Mouse (Mus musculus) testis, adult 2 months (tissue): ENCODE measurements around the gene Wdfy2. TPM values are rescaled to one million over a fixed set of nuclear protein-coding genes. Genes with fewer than 3 reads are reported as not detected.

Experiments used
- H3K27ac ChIP-seq: fragments of 200-500 bp; 2 replicates; pipeline ENCODE4 v1.5.1; 2012; ENCODE audit warnings: low read depth, low read length; ENCODE audit not compliant: control insufficient read depth, insufficient read depth
- H3K27me3 ChIP-seq: fragments of 200-500 bp; 2 replicates; pipeline ENCODE4 v1.6.1; 2012; ENCODE audit warnings: mild to moderate bottlenecking, low read length, moderate library complexity; ENCODE audit not compliant: control insufficient read depth, insufficient read depth
- H3K36me3 ChIP-seq: fragments of 200-500 bp; 2 replicates; pipeline ENCODE4 v1.6.1; 2012; ENCODE audit warnings: mild to moderate bottlenecking, low read length; ENCODE audit not compliant: control insufficient read depth, insufficient read depth
- H3K4me1 ChIP-seq: fragments of 200-500 bp; 2 replicates; pipeline ENCODE4 v1.6.1; 2012; ENCODE audit warnings: low read length; ENCODE audit not compliant: control insufficient read depth, insufficient read depth
- H3K4me3 ChIP-seq: fragments of 200-500 bp; 2 replicates; pipeline ENCODE4 v1.5.1; 2012; ENCODE audit warnings: low read depth, mild to moderate bottlenecking, low read length, moderate library complexity, mixed read lengths; ENCODE audit not compliant: control insufficient read depth
- CTCF ChIP-seq: fragments of 200-500 bp; IDR thresholded peaks from 2 replicates; pipeline ENCODE4 v1.5.1; 2012; ENCODE audit warnings: low read depth, mild to moderate bottlenecking, inconsistent platforms, low read length, moderate library complexity; ENCODE audit not compliant: control insufficient read depth, insufficient read depth, insufficient replicate concordance
- POLR2A ChIP-seq: fragments of 200-500 bp; IDR thresholded peaks from 2 replicates; pipeline ENCODE4 v1.6.1; 2012; ENCODE audit warnings: low read depth, mild to moderate bottlenecking, inconsistent platforms, low read length, moderate library complexity; ENCODE audit not compliant: control insufficient read depth
- polyA plus RNA-seq: library from polyadenylated mRNA; depleted of rRNA; stranded (reverse); fragments of >200 nt; gene quantifications from 2 replicates; pipeline ENCODE4 v1.2.3, GENCODE M21; 2012

Wdfy2 gene
- polyA plus RNA-seq, 1 experiment = 4.1 TPM

DNA sequence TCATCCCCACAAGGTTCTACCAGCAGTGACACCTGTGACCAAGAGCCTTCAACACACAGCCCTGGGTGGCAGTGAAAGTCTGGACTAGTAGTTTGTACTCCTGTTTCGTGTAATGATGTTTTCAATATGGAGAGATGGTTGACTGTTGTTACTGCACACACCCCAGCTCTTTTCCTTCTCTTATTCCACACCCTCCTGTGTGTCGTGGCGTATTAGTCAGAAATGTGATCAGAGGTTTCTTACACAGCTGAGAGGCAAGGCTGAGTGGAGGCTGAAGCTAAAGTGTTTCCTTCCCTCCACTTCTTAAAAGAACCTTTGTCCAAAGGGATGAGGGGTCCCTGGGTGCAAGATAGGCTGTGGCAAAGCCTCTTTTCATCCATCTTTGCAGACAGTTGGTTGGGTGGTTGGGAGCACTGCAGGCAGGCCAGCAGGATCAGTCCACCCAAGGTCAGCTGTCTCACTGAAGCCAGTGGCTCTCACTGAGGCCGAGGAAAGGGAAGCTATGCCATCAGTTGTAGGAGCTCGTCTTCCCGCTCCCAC is 77.7 kb downstream of the Wdfy2 start:
- H3K36me3 ChIP-seq = no peaks in the 10 kb centered on the region
- H3K4me1 ChIP-seq = no peaks in the 10 kb centered on the region
- no peak overlapping the region for H3K27ac ChIP-seq
- TF ChIP-seq CTCF = no peak
- no peak for TF ChIP-seq POLR2A
- H3K27me3 ChIP-seq = no peaks in the 10 kb centered on the region
- H3K4me3 ChIP-seq = peak overlapping the region; percentile 43; the same call in 1 of the 2 replicates

DNA sequence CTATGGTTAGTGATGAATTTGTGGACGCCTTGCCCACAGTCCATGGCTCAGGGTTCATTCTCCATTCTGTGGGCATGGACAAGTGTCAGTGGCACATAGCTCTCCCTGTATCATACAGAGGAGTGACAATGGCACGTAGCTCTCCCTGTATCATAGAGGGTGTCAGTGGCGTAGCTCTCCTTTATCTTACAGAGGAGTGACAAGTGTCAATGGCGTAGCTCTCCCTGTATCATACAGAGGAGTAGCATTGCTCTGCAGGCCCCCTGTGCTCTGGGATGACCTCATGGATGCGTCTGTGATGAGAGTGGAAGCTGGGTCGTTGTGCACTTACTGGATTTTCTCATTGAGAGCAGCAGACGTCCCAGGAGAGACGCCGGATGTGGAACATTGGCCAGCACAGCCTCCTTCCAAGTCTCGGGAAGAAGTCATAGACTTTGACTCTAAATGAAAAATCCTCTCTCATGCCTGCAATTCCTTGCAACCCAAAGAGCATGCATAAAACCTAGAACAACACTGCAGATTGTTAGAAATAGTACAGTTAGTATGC is 79.1 kb downstream of the Wdfy2 start:
- TF ChIP-seq POLR2A = no peak
- no peak for TF ChIP-seq CTCF
- Histone ChIP-seq H3K4me3 (no peak overlapping the region), H3K27me3 (no peaks in the 10 kb centered on the region), H3K4me1 (no peaks in the 10 kb centered on the region), H3K36me3 (no peaks in the 10 kb centered on the region), H3K27ac (no peak overlapping the region)

DNA sequence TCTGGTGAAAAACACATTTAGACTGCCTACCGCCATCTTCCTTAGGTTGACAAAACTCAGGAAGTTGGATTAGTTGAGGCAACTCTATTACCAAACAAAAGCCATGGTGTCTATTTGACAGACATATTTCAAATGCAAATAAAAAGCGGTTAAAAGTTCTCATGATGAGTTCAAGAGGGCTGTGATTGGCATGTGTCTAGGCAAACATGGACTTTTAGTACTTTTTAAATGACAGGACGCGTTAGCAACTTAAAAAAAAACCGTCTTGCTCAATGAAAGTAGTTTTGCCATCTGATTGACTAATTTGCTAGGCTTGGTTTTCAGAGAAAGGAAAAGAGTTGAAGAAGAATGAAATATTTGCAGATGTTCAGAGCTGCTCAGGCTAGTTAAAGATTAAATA is 83.9 kb downstream of the Wdfy2 start:
- no peaks in the 10 kb centered on the region for H3K27me3 ChIP-seq
- H3K4me3 ChIP-seq = no peak overlapping the region
- H3K27ac ChIP-seq = no peak overlapping the region
- TF ChIP-seq CTCF (no peak), POLR2A (no peak)
- H3K36me3 ChIP-seq = no peaks in the 10 kb centered on the region
- no peaks in the 10 kb centered on the region for H3K4me1 ChIP-seq

DNA sequence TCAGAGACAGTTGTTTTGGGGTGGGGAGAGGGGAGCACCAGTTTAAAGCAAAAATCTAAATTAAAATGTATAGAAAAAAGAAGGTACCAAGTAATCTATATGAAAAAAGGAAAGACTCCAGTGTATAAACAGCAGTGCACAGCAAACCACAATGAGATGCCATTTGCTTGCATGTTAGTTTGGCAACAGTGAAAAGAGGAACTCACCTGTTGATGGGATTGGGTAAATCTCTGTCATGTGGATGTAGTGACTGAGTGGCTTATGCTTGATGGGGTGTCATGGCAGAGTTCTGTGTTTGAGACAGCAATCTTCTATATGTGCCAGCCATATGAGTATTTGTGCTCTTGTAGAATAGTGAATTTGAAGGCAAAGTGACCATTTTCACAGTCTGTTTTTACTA is 85.2 kb downstream of the Wdfy2 start:
- TF ChIP-seq CTCF (no peak), POLR2A (no peak)
- Histone ChIP-seq H3K4me3 (no peak overlapping the region), H3K36me3 (no peaks in the 10 kb centered on the region), H3K27me3 (no peaks in the 10 kb centered on the region), H3K27ac (no peak overlapping the region), H3K4me1 (no peaks in the 10 kb centered on the region)

DNA sequence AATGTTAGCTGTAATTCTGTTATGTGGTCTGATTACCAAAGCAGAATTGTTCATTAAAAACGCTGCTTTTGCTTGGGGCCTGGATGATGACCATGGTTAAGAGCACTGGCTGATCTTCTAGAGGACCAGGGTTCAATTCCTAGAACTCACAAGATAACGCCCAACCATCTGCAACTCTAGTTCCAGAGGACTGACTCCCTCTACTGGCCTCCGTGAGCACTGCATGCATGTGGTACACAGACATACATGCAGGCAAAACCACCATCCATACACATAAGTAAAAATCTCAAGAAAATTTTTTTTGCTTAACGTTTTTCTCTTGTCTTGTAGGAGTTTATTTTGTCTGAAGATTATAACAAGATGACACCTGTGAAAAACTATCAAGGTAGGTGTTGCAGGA is 87.3 kb downstream of the Wdfy2 start:
- no peaks in the 10 kb centered on the region for H3K36me3 ChIP-seq
- H3K27ac ChIP-seq = no peak overlapping the region
- H3K27me3 ChIP-seq = no peaks in the 10 kb centered on the region
- no peak overlapping the region for H3K4me3 ChIP-seq
- TF ChIP-seq POLR2A (no peak), CTCF (peak; percentile 52; the same call in 1 of the 2 replicates)
- H3K4me1 ChIP-seq = no peaks in the 10 kb centered on the region

DNA sequence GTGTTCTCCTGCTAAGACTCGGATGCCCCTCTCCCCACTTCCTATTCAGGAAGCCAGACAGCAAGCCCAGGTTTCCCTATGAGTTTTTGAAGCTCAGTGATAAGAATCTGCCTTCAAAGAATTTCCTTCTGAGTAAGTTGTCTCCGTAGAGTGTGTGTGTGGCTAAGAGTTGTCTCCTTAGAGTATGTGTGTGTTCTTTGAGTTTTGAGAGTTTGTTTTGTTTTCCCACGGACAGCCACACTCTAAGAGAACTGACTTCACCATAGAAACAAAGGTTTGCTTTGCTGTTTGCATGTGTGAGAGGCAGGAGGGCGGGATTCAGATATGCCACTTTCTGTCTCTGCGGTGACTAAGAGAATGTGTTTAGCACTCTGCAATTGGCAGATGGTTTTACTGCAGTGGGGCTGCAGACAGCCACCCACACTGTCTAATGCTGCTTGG is 90.6 kb downstream of the Wdfy2 start:
- Histone ChIP-seq H3K27me3 (no peaks in the 10 kb centered on the region), H3K4me1 (no peaks in the 10 kb centered on the region), H3K4me3 (no peak overlapping the region), H3K27ac (no peak overlapping the region), H3K36me3 (no peaks in the 10 kb centered on the region)
- TF ChIP-seq POLR2A (no peak), CTCF (no peak)

DNA sequence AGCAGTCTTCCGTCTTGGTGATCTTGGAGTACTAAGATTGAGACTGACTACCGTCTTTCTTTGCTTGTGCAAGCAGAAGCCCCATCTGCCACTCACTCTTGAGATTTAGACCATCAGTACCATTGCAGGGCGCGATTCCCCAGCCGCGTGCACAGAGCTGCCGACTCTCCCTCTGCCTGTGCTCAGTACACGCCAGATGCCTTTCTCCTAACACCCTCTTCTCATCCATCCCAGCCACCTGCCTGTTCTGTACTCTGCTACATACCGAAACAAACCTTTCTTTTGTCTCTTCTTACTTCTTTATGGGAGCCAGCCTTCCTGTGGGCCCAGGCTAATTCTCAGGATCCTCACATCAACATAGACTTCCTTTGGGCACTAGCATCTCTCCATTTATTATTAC is 97.9 kb downstream of the Wdfy2 start:
- no peak overlapping the region for H3K4me3 ChIP-seq
- no peak overlapping the region for H3K27ac ChIP-seq
- H3K4me1 ChIP-seq = no peaks in the 10 kb centered on the region
- no peaks in the 10 kb centered on the region for H3K27me3 ChIP-seq
- H3K36me3 ChIP-seq = no peaks in the 10 kb centered on the region; the same call in 1 of the 2 replicates
- TF ChIP-seq POLR2A (no peak), CTCF (no peak)
